Mouse (Mus musculus) cerebellum, adult 2 months (tissue): ENCODE measurements around the gene Yars. TPM values are rescaled to one million over a fixed set of nuclear protein-coding genes. Genes with fewer than 3 reads are reported as not detected.
A peak's percentile ranks its signal among the peaks of the same experiment; 100 is the strongest.

Experiments used
- DNase-seq, 2 experiments: peaks; one replicate each; pipeline ENCODE4 v3.0.0; 2021
- H3K27ac ChIP-seq: fragments of 200-500 bp; 2 replicates; pipeline ENCODE4 v1.5.1; 2012; ENCODE audit warnings: low read length, control low read depth, inconsistent platforms; ENCODE audit not compliant: insufficient read depth
- H3K27me3 ChIP-seq: fragments of 200-500 bp; 2 replicates; pipeline ENCODE4 v1.6.1; 2012; ENCODE audit warnings: inconsistent platforms, mild to moderate bottlenecking, low read length, moderate library complexity; ENCODE audit not compliant: control insufficient read depth, insufficient read depth
- H3K4me1 ChIP-seq: fragments of 200-500 bp; 2 replicates; pipeline ENCODE4 v1.6.1; 2011; ENCODE audit warnings: low read length; ENCODE audit not compliant: control insufficient read depth, insufficient read depth
- H3K4me3 ChIP-seq: fragments of 200-500 bp; replicated peaks from 2 replicates; pipeline ENCODE3; 2011; ENCODE audit warnings: mild to moderate bottlenecking, low read depth, low read length, control low read depth; ENCODE audit not compliant: insufficient read depth
- CTCF ChIP-seq: fragments of 200-500 bp; IDR thresholded peaks from 2 replicates; pipeline ENCODE4 v1.5.1; 2011; ENCODE audit warnings: low read depth, mild to moderate bottlenecking, control low read depth, low read length, moderate library complexity, borderline replicate concordance; ENCODE audit not compliant: insufficient read depth
- POLR2A ChIP-seq: fragments of 200-500 bp; IDR thresholded peaks from 2 replicates; pipeline ENCODE4 v1.6.1; 2011; ENCODE audit warnings: low read length, control low read depth, borderline replicate concordance; ENCODE audit not compliant: insufficient read depth
- WGBS: fragments of 180-500 bp; shearing (Covaris S2); methylation state at CpG from one replicate; pipeline ENCODE4 v1.1.7; 2018; 5-methylcytosine and 5-hydroxymethylcytosine counted together
- polyA plus RNA-seq: library from polyadenylated mRNA; depleted of rRNA; stranded (reverse); fragments of >200 nt; gene quantifications from 2 replicates; pipeline ENCODE4 v1.2.3, GENCODE M21; 2012

The Yars gene
- polyA plus RNA-seq, 1 experiment = 104 TPM

- WGBS = 77% methylated on average over 3 of the region's 3 CpGs
- Histone ChIP-seq H3K27me3 (no peaks in the 10 kb centered on the region), H3K4me1 (peaks cover 37% of the 10 kb centered on the region), H3K27ac (peak overlapping the region; percentile 29; the same call in 1 of the 2 replicates), H3K4me3 (no peak overlapping the region)
- TF ChIP-seq CTCF (no peak), POLR2A (no peak)
- no peak for DNase-seq
These were observed 45.6 kb downstream of the Yars start for GRCm38 (mm10) chr4:129235147-129235546.

- TF ChIP-seq CTCF = no peak
- no peak for TF ChIP-seq POLR2A
These were observed 46.8 kb downstream of the Yars start for GRCm38 (mm10) chr4:129236236-129236813.

GRCm38 (mm10) chr4:129237843-129238441 is 48.4 kb downstream of the Yars start:
- H3K27me3 ChIP-seq = no peaks in the 10 kb centered on the region
- no peak for DNase-seq
- 19% methylated on average over 21 of the region's 21 CpGs for WGBS

More at GRCm38 (mm10) chr4:129236236-129236813, 46.8 kb downstream of the Yars start:
- Histone ChIP-seq H3K27ac (0 out of 2 replicates have a peak overlapping the region, but pooled peaks have one; percentile 47), H3K4me3 (no peak overlapping the region), H3K27me3 (no peaks in the 10 kb centered on the region), H3K4me1 (peaks cover 36% of the 10 kb centered on the region)
- no peak for DNase-seq
- WGBS = 89% methylated on average over 8 of the region's 8 CpGs

GRCm38 (mm10) chr4:129238579-129239016 is 49.0 kb downstream of the Yars start:
- no peak for TF ChIP-seq POLR2A
- TF ChIP-seq CTCF = no peak
- no peaks in the 10 kb centered on the region for H3K27me3 ChIP-seq
- peak overlapping the region; percentile 80 for H3K4me3 ChIP-seq
- H3K27ac ChIP-seq = peak overlapping the region; percentile 14
- 2% methylated on average over 23 of the region's 23 CpGs for WGBS
- H3K4me1 ChIP-seq = peaks cover 35% of the 10 kb centered on the region
- DNase-seq = peak in 1 of 2 experiments; percentile 55

More at GRCm38 (mm10) chr4:129237843-129238441, 48.4 kb downstream of the Yars start:
- H3K4me3 ChIP-seq = peak overlapping the region; percentile 80
- no peak for TF ChIP-seq CTCF
- TF ChIP-seq POLR2A = no peak
- H3K4me1 ChIP-seq = peaks cover 35% of the 10 kb centered on the region
- 0 out of 2 replicates have a peak overlapping the region, but pooled peaks have one; percentile 44 for H3K27ac ChIP-seq

- peak; percentile 81 to 83 for DNase-seq
- WGBS = 2% methylated on average over 27 of the region's 29 CpGs
- Histone ChIP-seq H3K27me3 (no peaks in the 10 kb centered on the region), H3K4me3 (peak overlapping the region; percentile 80), H3K27ac (peak overlapping the region; percentile 60), H3K4me1 (peaks cover 35% of the 10 kb centered on the region)
- TF ChIP-seq CTCF (no peak), POLR2A (peak; percentile 46; the same call in 1 of the 2 replicates)
These were observed 49.5 kb downstream of the Yars start for GRCm38 (mm10) chr4:129239075-129239474.

GRCm38 (mm10) chr4:129241898-129242297 is 52.3 kb downstream of the Yars start:
- Histone ChIP-seq H3K4me3 (no peak overlapping the region), H3K27me3 (no peaks in the 10 kb centered on the region), H3K4me1 (peaks cover 33% of the 10 kb centered on the region), H3K27ac (no peak overlapping the region; the same call in 1 of the 2 replicates)
- TF ChIP-seq POLR2A = no peak
- TF ChIP-seq CTCF = no peak
- WGBS = 53% methylated on average over 7 of the region's 7 CpGs
- DNase-seq = no peak

GRCm38 (mm10) chr4:129242327-129242726 is 52.8 kb downstream of the Yars start:
- no peaks in the 10 kb centered on the region for H3K27me3 ChIP-seq
- no peak for DNase-seq
- 76% methylated on average over 4 of the region's 4 CpGs for WGBS
- no peak for TF ChIP-seq CTCF
- TF ChIP-seq POLR2A = no peak
- H3K27ac ChIP-seq = no peak overlapping the region
- no peak overlapping the region for H3K4me3 ChIP-seq
- peaks cover 29% of the 10 kb centered on the region for H3K4me1 ChIP-seq

GRCm38 (mm10) chr4:129242761-129243160 is 53.2 kb downstream of the Yars start:
- Histone ChIP-seq H3K27me3 (no peaks in the 10 kb centered on the region), H3K4me1 (peaks cover 27% of the 10 kb centered on the region), H3K27ac (no peak overlapping the region), H3K4me3 (no peak overlapping the region)
- no peak for TF ChIP-seq CTCF
- TF ChIP-seq POLR2A = no peak
- no peak for DNase-seq
- 66% methylated on average over 4 of the region's 4 CpGs for WGBS
